Mouse (Mus musculus) CH12.LX (cell line): ENCODE data around the gene Avpr2. TPM values are rescaled to one million over a fixed set of nuclear protein-coding genes. Genes with fewer than 3 reads are reported as not detected.

ENCODE experiments used
- DNase-seq: peaks from one replicate; pipeline ENCODE4 v3.0.0-alpha.2; 2013; ENCODE audit errors: extremely low read depth
- H3K27ac ChIP-seq: 2 replicates; pipeline ENCODE4 v1.5.1; 2012; ENCODE audit warnings: low read depth, mild to moderate bottlenecking, control low read depth, moderate library complexity; ENCODE audit not compliant: insufficient read depth
- H3K27me3 ChIP-seq: replicated peaks from 2 replicates; pipeline ENCODE3; 2012; ENCODE audit warnings: inconsistent platforms
- H3K36me3 ChIP-seq, 2 experiments: replicated peaks in 1 of 2; 2 replicates each; pipeline versions ENCODE3 to v1.6.1; 2012; ENCODE audit warnings: inconsistent platforms in 1 of 2, low read length in 1 of 2, mild to moderate bottlenecking in 1 of 2, mixed read lengths in 1 of 2, moderate library complexity in 1 of 2; ENCODE audit not compliant: control insufficient read depth in 1 of 2, insufficient read depth in 1 of 2
- H3K4me1 ChIP-seq, 2 experiments: 2 replicates each; pipeline ENCODE4 v1.6.1; 2012; ENCODE audit warnings: inconsistent platforms in 1 of 2, moderate library complexity in 1 of 2; ENCODE audit not compliant: insufficient read depth in 2 of 2, control insufficient read depth in 1 of 2
- H3K4me2 ChIP-seq: 2 replicates; pipeline ENCODE4 v1.6.1; 2012; ENCODE audit warnings: low read depth, mild to moderate bottlenecking, control low read depth; ENCODE audit not compliant: poor library complexity, insufficient read depth, severe bottlenecking
- H3K4me3 ChIP-seq, 3 experiments: fragments of 150-350 bp in 1 of 3; sonication (generic) in 1 of 3; replicated peaks in 1 of 3; 2 replicates each; pipeline versions ENCODE3 to v1.5.1; 2011 to 2012; ENCODE audit warnings: low read depth in 2 of 3, low read length in 2 of 3, mild to moderate bottlenecking in 2 of 3, moderate library complexity in 2 of 3, control low read depth in 1 of 3, improper control_type of control experiment in 1 of 3, inconsistent platforms in 1 of 3, mixed read lengths in 1 of 3; ENCODE audit not compliant: poor library complexity in 1 of 3
- H3K79me2 ChIP-seq: replicated peaks from 2 replicates; pipeline ENCODE4 v1.6.1; 2012; ENCODE audit warnings: mild to moderate bottlenecking, moderate library complexity; ENCODE audit not compliant: control insufficient read depth, poor library complexity, insufficient read depth, severe bottlenecking; ENCODE audit errors: extremely low read depth
- H3K9ac ChIP-seq: 2 replicates; pipeline ENCODE4 v1.6.1; 2012; ENCODE audit warnings: low read depth, mild to moderate bottlenecking, control low read depth, moderate library complexity; ENCODE audit not compliant: insufficient read depth
- H3K9me3 ChIP-seq: replicated peaks from 2 replicates; pipeline ENCODE3; 2012; ENCODE audit warnings: low read length, inconsistent platforms, mixed read lengths
- CTCF ChIP-seq, 2 experiments: IDR thresholded peaks in 1 of 2; conservative IDR thresholded peaks in 1 of 2; 2 replicates each; pipeline ENCODE4 v1.5.1; 2011 to 2012; ENCODE audit warnings: low read depth in 2 of 2, low read length in 2 of 2, improper control_type of control experiment in 1 of 2, inconsistent platforms in 1 of 2, mild to moderate bottlenecking in 1 of 2, moderate library complexity in 1 of 2
- E2F4 ChIP-seq: IDR thresholded peaks from 2 replicates; pipeline ENCODE4 v1.6.1; 2011; ENCODE audit warnings: low read depth, low read length, improper control_type of control experiment; ENCODE audit not compliant: insufficient replicate concordance
- ELF1 ChIP-seq: IDR thresholded peaks from 2 replicates; pipeline ENCODE4 v1.6.1; 2014; ENCODE audit warnings: low read depth, mild to moderate bottlenecking, inconsistent platforms, low read length, improper control_type of control experiment
- JUND ChIP-seq: conservative IDR thresholded peaks from 2 replicates; pipeline ENCODE4 v1.6.1; 2011; ENCODE audit warnings: low read depth, low read length, improper control_type of control experiment
- MAFK ChIP-seq: IDR thresholded peaks from 2 replicates; pipeline ENCODE4 v1.6.1; 2011; ENCODE audit warnings: low read length, improper control_type of control experiment; ENCODE audit not compliant: insufficient replicate concordance
- MAX ChIP-seq: IDR thresholded peaks from 2 replicates; pipeline ENCODE4 v1.6.1; 2011; ENCODE audit warnings: low read length, improper control_type of control experiment
- MXI1 ChIP-seq: IDR thresholded peaks from 2 replicates; pipeline ENCODE4 v1.6.1; 2011; ENCODE audit warnings: mild to moderate bottlenecking, low read depth, low read length, improper control_type of control experiment
- NRF1 ChIP-seq: IDR thresholded peaks from 2 replicates; pipeline ENCODE4 v1.6.1; 2014; ENCODE audit warnings: low read depth, mild to moderate bottlenecking, inconsistent platforms, low read length, improper control_type of control experiment, moderate library complexity
- PAX5 ChIP-seq: IDR thresholded peaks from 2 replicates; pipeline ENCODE4 v1.6.1; 2012; ENCODE audit warnings: low read length, inconsistent platforms, mixed read lengths
- RAD21 ChIP-seq: IDR thresholded peaks from 2 replicates; pipeline ENCODE4 v1.6.1; 2011; ENCODE audit warnings: low read depth, mild to moderate bottlenecking, low read length, improper control_type of control experiment, moderate library complexity
- RCOR1 ChIP-seq: conservative IDR thresholded peaks from 2 replicates; pipeline ENCODE4 v1.6.1; 2012; ENCODE audit warnings: low read depth, mild to moderate bottlenecking, inconsistent platforms, low read length, improper control_type of control experiment
- UBTF ChIP-seq: IDR thresholded peaks from 2 replicates; pipeline ENCODE4 v1.6.1; 2012; ENCODE audit warnings: low read depth, mild to moderate bottlenecking, inconsistent platforms, low read length, improper control_type of control experiment, moderate library complexity
- USF1 ChIP-seq: IDR thresholded peaks from 2 replicates; pipeline ENCODE4 v1.6.1; 2014; ENCODE audit warnings: low read depth, mild to moderate bottlenecking, inconsistent platforms, low read length, improper control_type of control experiment
- USF2 ChIP-seq: conservative IDR thresholded peaks from 2 replicates; pipeline ENCODE4 v1.6.1; 2011; ENCODE audit warnings: low read depth, low read length, improper control_type of control experiment
- ZNF384 ChIP-seq: IDR thresholded peaks from 2 replicates; pipeline ENCODE4 v1.6.1; 2012; ENCODE audit warnings: low read depth, low read length, improper control_type of control experiment, inconsistent platforms
- dilution Hi-C: fragments of 300-500 bp; cut with MboI; formaldehyde crosslinking; loops from 2 replicates; pipeline ENCODE4 v1.14.3; 2020; ENCODE audit warnings: low sequenced_read_pairs; ENCODE audit not compliant: extremely low pct_unique_long_range_greater_than_20kb, extremely low pct_ligation_motif_present
- in situ Hi-C: fragments of 300-500 bp; cut with MboI; formaldehyde crosslinking; loops from 3 replicates; pipeline ENCODE4 v1.14.3; 2019; ENCODE audit warnings: low sequenced_read_pairs, low pct_ligation_motif_present, low pct_unique_long_range_greater_than_20kb, mixed read lengths
- polyA plus RNA-seq: library from polyadenylated mRNA; unstranded; fragments of >175 nt; gene quantifications from 2 replicates; pipeline ENCODE4 v1.2.1, GENCODE M21; 2012; ENCODE audit warnings: low read depth; ENCODE audit not compliant: insufficient read length
- total RNA-seq, 2 experiments: library from RNA; depleted of rRNA; stranded (reverse); fragments of 300-350 nt in 1 of 2; fragments of >200 nt in 1 of 2; gene quantifications; 2 replicates each; pipeline ENCODE4 v1.2.3; 2012 to 2014

Gene Avpr2
- total and polyA plus RNA-seq, 3 experiments, result 0.20 to 0.34 TPM; not detected in 1

GRCm38 (mm10) chrX:73897959-73898358 lies 6.1 kb downstream of the Avpr2 start:
- Histone ChIP-seq H3K27me3 (no peaks in the 10 kb centered on the region), H3K9me3 (no peaks in the 10 kb centered on the region), H3K4me1 (no peaks in the 10 kb centered on the region), H3K4me2 (no peak overlapping the region), H3K9ac (no peak overlapping the region), H3K27ac (no peak overlapping the region), H3K79me2 (no peaks in the 10 kb centered on the region), H3K4me3 (no peak overlapping the region), H3K36me3 (peaks cover 20 to 67% of the 10 kb centered on the region in 2 experiments)
- peak; percentile 4; the same call in 1 of the 2 replicates for TF ChIP-seq RAD21
- no peak for TF ChIP-seq NRF1
- TF ChIP-seq ZNF384, result no peak
- peak in 1 of 2 experiments; percentile 35; a peak in 2 of 4 replicates for TF ChIP-seq CTCF (conservative IDR thresholded peaks at IDR 0.05 in 1 of 2, IDR thresholded peaks at IDR 0.05 in 1 of 2; ENCODE audit: low read depth in 2 of 2, low read length in 2 of 2)
- no peak for TF ChIP-seq MAFK
- no peak for TF ChIP-seq RCOR1
- TF ChIP-seq USF2, result no peak
- TF ChIP-seq ELF1, result no peak
- no peak for TF ChIP-seq UBTF
- no peak for DNase-seq
- in situ Hi-C loops, result no loop called here
- dilution Hi-C loops, result no loop called here

GRCm38 (mm10) chrX:73910049-73910448 lies 18.1 kb downstream of the Avpr2 start:
- TF ChIP-seq MXI1 (no peak), CTCF (conservative IDR thresholded peaks at IDR 0.05 in 1 of 2, IDR thresholded peaks at IDR 0.05 in 1 of 2; ENCODE audit: low read depth in 2 of 2, low read length in 2 of 2) (peak in 1 of 2 experiments; percentile 24; a peak in 1 of 4 replicates), USF1 (no peak)
- Histone ChIP-seq H3K4me1 (peaks cover 8 to 39% of the 10 kb centered on the region in 2 experiments), H3K36me3 (peaks cover 18 to 26% of the 10 kb centered on the region in 2 experiments), H3K27me3 (no peaks in the 10 kb centered on the region), H3K9me3 (no peaks in the 10 kb centered on the region), H3K4me2 (peak overlapping the region; percentile 76), H3K79me2 (no peaks in the 10 kb centered on the region; the same call in 1 of the 2 replicates), H3K9ac (peak overlapping the region; percentile 39; the same call in 1 of the 2 replicates), H3K4me3 (peak overlapping the region in 2 of 3 experiments; percentile 60 to 79), H3K27ac (no peak overlapping the region)
- dilution Hi-C loops, result no loop called here
- DNase-seq, result no peak
- in situ Hi-C loops, result no loop called here

GRCm38 (mm10) chrX:73910451-73910850 lies 18.5 kb downstream of the Avpr2 start:
- peaks cover 8 to 39% of the 10 kb centered on the region in 2 experiments for H3K4me1 ChIP-seq
- peak overlapping the region; percentile 76 for H3K4me2 ChIP-seq
- in situ Hi-C loops, result no loop called here

More at GRCm38 (mm10) chrX:73910451-73910850, 18.5 kb downstream of the Avpr2 start:
- H3K79me2 ChIP-seq, result no peaks in the 10 kb centered on the region; the same call in 1 of the 2 replicates
- TF ChIP-seq RAD21 (no peak), JUND (no peak), PAX5 (no peak), E2F4 (no peak), UBTF (no peak), MAX (no peak)
- no peaks in the 10 kb centered on the region for H3K27me3 ChIP-seq
- dilution Hi-C loops, result no loop called here
- DNase-seq, result no peak
- no peaks in the 10 kb centered on the region for H3K9me3 ChIP-seq
- peak overlapping the region; percentile 69 for H3K27ac ChIP-seq
- peaks cover 15 to 22% of the 10 kb centered on the region in 2 experiments for H3K36me3 ChIP-seq
- H3K9ac ChIP-seq, result peak overlapping the region; percentile 39
- H3K4me3 ChIP-seq, result peak overlapping the region; percentile 45 to 79 (median 60)
